In the genomic region with DNA sequence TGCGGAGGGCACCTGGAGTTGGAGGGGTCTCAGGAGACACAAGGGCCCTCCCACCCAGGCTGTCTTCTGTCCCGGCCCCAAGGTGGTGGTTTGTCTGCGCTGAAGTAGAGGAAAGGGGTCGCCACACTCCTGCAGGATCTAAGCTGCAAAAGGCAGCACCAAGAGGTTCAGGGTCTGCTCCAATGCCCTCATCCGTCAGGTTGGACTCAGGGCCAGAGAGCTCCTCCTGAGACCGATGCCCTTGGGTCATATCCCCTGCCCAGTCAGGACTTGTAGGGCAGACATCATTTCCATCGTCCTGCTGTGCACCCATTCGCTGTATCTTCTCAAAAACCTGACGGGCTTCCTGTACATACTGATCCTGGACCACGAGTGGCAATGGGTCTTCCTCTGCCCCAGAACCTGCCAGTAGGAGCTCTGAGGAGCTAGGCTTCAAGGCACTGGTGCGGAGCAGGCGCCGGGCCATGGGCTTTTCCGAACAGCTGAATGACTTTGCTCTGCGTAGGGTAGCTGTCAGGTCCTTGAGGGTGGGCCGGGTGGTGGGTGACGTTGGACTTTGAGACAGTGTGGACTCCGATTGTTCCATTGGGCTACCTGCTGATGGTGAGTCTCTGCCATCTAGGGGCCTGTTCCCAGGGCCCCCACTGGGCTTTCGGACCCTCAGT, we compare ENCODE assay signal across 9 mouse cellular contexts. TPM values are rescaled to one million over a fixed set of nuclear protein-coding genes. Genes with fewer than 3 reads are reported as not detected.
A peak's percentile ranks its signal among the peaks of the same experiment; 100 is the strongest.
DNase-seq lines count a peak whose midpoint lies in the region; ATAC-seq and TF ChIP-seq lines count a peak whose summit lies in the region.
"Had no signal": no experiment of that assay in that cellular context is flagged by ENCODE, and none has a peak within 500 bp of the region (broad histone marks: within the 10 kb centered on the region; RNA-seq: fewer than 3 reads in every experiment).

No protein-coding gene starts in this region.

- intact Hi-C loops in gastrocnemius, postnatal 36 days (cut with DNase I), result no loop called here

- 81% methylated on average over 19 of the region's 19 CpGs for WGBS in forebrain, embryonic 10.5 days
- 85% methylated on average over 19 of the region's 19 CpGs for WGBS in forebrain, postnatal 0 days
- WGBS in lung, embryonic 16.5 days, result 41% methylated on average over 19 of the region's 19 CpGs
- 70% methylated on average over 19 of the region's 19 CpGs for WGBS in liver, embryonic 13.5 days (ENCODE audit: insufficient replicate concordance)
- 57% methylated on average over 19 of the region's 19 CpGs for WGBS in stomach, embryonic 16.5 days

- H3K4me1 ChIP-seq in forebrain, embryonic 10.5 days, result peaks cover 84% of the 10 kb centered on the region
- 0 out of 2 replicates have a peak, but pooled peaks cover 9% of the 10 kb centered on the region for H3K4me1 ChIP-seq in forebrain, postnatal 0 days (ENCODE audit: insufficient read depth)
- peaks cover 67% of the 10 kb centered on the region for H3K4me1 ChIP-seq in lung, embryonic 16.5 days (replicated peaks; ENCODE audit: control insufficient read depth, insufficient read depth, low read length)
- H3K4me1 ChIP-seq in liver, embryonic 13.5 days (replicated peaks), result peaks cover 75% of the 10 kb centered on the region
- peaks cover 63% of the 10 kb centered on the region for H3K4me1 ChIP-seq in stomach, embryonic 16.5 days (ENCODE audit: control insufficient read depth, insufficient read depth, low read length)

- DNase-seq in forebrain, embryonic 10.5 days (ENCODE audit: extremely low spot score, low spot score), result no peak
- DNase-seq in forebrain, postnatal 0 days, result no peak
- DNase-seq in lung, postnatal 10 days, result no peak
- no peak for DNase-seq in liver, embryonic 13.5 days
- no peak for DNase-seq in gastrocnemius, postnatal 36 days
- no peak for DNase-seq in right cerebral cortex, adult 18-20 months

- no peak overlapping the region for H3K9ac ChIP-seq in forebrain, postnatal 0 days
- peak overlapping the region; percentile 98 for H3K9ac ChIP-seq in lung, embryonic 16.5 days (ENCODE audit: low read length)
- H3K9ac ChIP-seq in liver, embryonic 13.5 days, result no peak overlapping the region
- H3K9ac ChIP-seq in stomach, embryonic 16.5 days (ENCODE audit: low read length), result peak overlapping the region; percentile 96

- TF ChIP-seq CTCF in forebrain, postnatal 0 days (IDR thresholded peaks at IDR 0.05; ENCODE audit: low read depth), result no peak

- ATAC-seq in forebrain, postnatal 0 days, result no peak
- no peak for ATAC-seq in lung, embryonic 16.5 days (ENCODE audit: low read depth)
- no peak for ATAC-seq in liver, embryonic 13.5 days (ENCODE audit: low read depth)
- no peak for ATAC-seq in stomach, embryonic 16.5 days (ENCODE audit: insufficient read depth, low FRiP score)

- no peak overlapping the region for H3K4me2 ChIP-seq in forebrain, postnatal 0 days (ENCODE audit: low read depth)
- peak overlapping the region; percentile 96 for H3K4me2 ChIP-seq in lung, embryonic 16.5 days (ENCODE audit: low read depth, low read length)
- peak overlapping the region; percentile 78 for H3K4me2 ChIP-seq in liver, embryonic 13.5 days
- peak overlapping the region; percentile 88 for H3K4me2 ChIP-seq in stomach, embryonic 16.5 days (ENCODE audit: low read depth, low read length)

- H3K27me3 ChIP-seq in forebrain, embryonic 10.5 days (ENCODE audit: poor library complexity, severe bottlenecking), result peaks cover 34% of the 10 kb centered on the region
- no peaks in the 10 kb centered on the region; the same call in 1 of the 2 replicates for H3K27me3 ChIP-seq in forebrain, postnatal 0 days (ENCODE audit: insufficient read depth, low read length)
- H3K27me3 ChIP-seq in lung, embryonic 16.5 days (ENCODE audit: control insufficient read depth, insufficient read depth, low read depth, low read length), result no peaks in the 10 kb centered on the region
- peaks cover 95% of the 10 kb centered on the region for H3K27me3 ChIP-seq in liver, embryonic 13.5 days
- H3K27me3 ChIP-seq in stomach, embryonic 16.5 days (ENCODE audit: control insufficient read depth, insufficient read depth, low read length), result no peaks in the 10 kb centered on the region

- peak overlapping the region; percentile 84 for H3K4me3 ChIP-seq in forebrain, embryonic 10.5 days
- H3K4me3 ChIP-seq in forebrain, postnatal 0 days (ENCODE audit: low read depth, low read length), result no peak overlapping the region
- peak overlapping the region; percentile 86 for H3K4me3 ChIP-seq in lung, embryonic 16.5 days (ENCODE audit: low read length)
- peak overlapping the region; percentile 59 for H3K4me3 ChIP-seq in liver, embryonic 13.5 days (replicated peaks)
- H3K4me3 ChIP-seq in stomach, embryonic 16.5 days (replicated peaks; ENCODE audit: low read length), result peak overlapping the region; percentile 84

- peaks cover 49% of the 10 kb centered on the region for H3K36me3 ChIP-seq in forebrain, embryonic 10.5 days (replicated peaks)
- H3K36me3 ChIP-seq in forebrain, postnatal 0 days (ENCODE audit: insufficient read depth), result no peaks in the 10 kb centered on the region
- peaks cover 4% of the 10 kb centered on the region; the same call in 1 of the 2 replicates for H3K36me3 ChIP-seq in lung, embryonic 16.5 days (ENCODE audit: control insufficient read depth, insufficient read depth, low read length)
- no peaks in the 10 kb centered on the region for H3K36me3 ChIP-seq in liver, embryonic 13.5 days
- H3K36me3 ChIP-seq in stomach, embryonic 16.5 days (ENCODE audit: control insufficient read depth, insufficient read depth, low read length), result no peaks in the 10 kb centered on the region

- peak overlapping the region; percentile 98; the same call in 1 of the 2 replicates for H3K27ac ChIP-seq in forebrain, embryonic 10.5 days
- no peak overlapping the region for H3K27ac ChIP-seq in forebrain, postnatal 0 days (ENCODE audit: low read depth, low read length)
- H3K27ac ChIP-seq in lung, embryonic 16.5 days (ENCODE audit: low read length), result 0 out of 2 replicates have a peak overlapping the region, but pooled peaks have one; percentile 19
- H3K27ac ChIP-seq in liver, embryonic 13.5 days, result no peak overlapping the region
- no peak overlapping the region for H3K27ac ChIP-seq in stomach, embryonic 16.5 days (ENCODE audit: low read length)

- H3K9me3 ChIP-seq in forebrain, embryonic 10.5 days, result no peaks in the 10 kb centered on the region
- no peaks in the 10 kb centered on the region for H3K9me3 ChIP-seq in forebrain, postnatal 0 days (ENCODE audit: low read length)
- no peaks in the 10 kb centered on the region for H3K9me3 ChIP-seq in lung, embryonic 16.5 days (ENCODE audit: control insufficient read depth, low read length)
- no peaks in the 10 kb centered on the region for H3K9me3 ChIP-seq in liver, embryonic 13.5 days (replicated peaks)
- no peaks in the 10 kb centered on the region for H3K9me3 ChIP-seq in stomach, embryonic 16.5 days (replicated peaks; ENCODE audit: control insufficient read depth, low read length)

RNA-seq across cellular contexts. Expression of a gene that starts 2.1 kb away (rescaled TPM):
- 6.5 TPM in 2 replicates for polyA plus RNA-seq in forebrain, embryonic 10.5 days (2016; fragmentation: Nextera tagmentation; extraction: Ambion mirVana)
- total RNA-seq in forebrain, postnatal 0 days (2014; rRNA removed), result 47.9 and 52.7 TPM in 2 replicates
- 9.8 and 12.5 TPM in 2 replicates for polyA plus RNA-seq in forebrain, postnatal 0 days (2015; fragmentation: Nextera tagmentation; extraction: Ambion mirVana)
- 10.6 and 11.8 TPM in 2 replicates for polyA plus RNA-seq in lung, embryonic 16.5 days (2015; fragmentation: Nextera tagmentation; extraction: Ambion mirVana)
- polyA plus RNA-seq in liver, embryonic 13.5 days (2015; fragmentation: Nextera tagmentation; extraction: Ambion mirVana), result 0.53 and 0.83 TPM in 2 replicates
- 7.3 and 7.4 TPM in 2 replicates for polyA plus RNA-seq in stomach, embryonic 16.5 days (2015; fragmentation: Nextera tagmentation; extraction: Ambion mirVana)
- 10 to 100 TPM; 19.3 to 19.6 TPM for total RNA-seq in gastrocnemius, postnatal 36 days (2021)

RNA-seq across cellular contexts. Expression of a gene that starts 44.7 kb away (rescaled TPM):
- polyA plus RNA-seq in forebrain, embryonic 10.5 days (2016; fragmentation: Nextera tagmentation; extraction: Ambion mirVana), result 1.5 and 2.0 TPM in 2 replicates
- 1.2 and 2.3 TPM in 2 replicates for total RNA-seq in forebrain, postnatal 0 days (2014; rRNA removed)
- 3.1 and 3.8 TPM in 2 replicates for polyA plus RNA-seq in forebrain, postnatal 0 days (2015; fragmentation: Nextera tagmentation; extraction: Ambion mirVana)
- polyA plus RNA-seq in lung, embryonic 16.5 days (2015; fragmentation: Nextera tagmentation; extraction: Ambion mirVana), result 9.1 and 10.1 TPM in 2 replicates
- 2.7 and 3.2 TPM in 2 replicates for polyA plus RNA-seq in liver, embryonic 13.5 days (2015; fragmentation: Nextera tagmentation; extraction: Ambion mirVana)
- polyA plus RNA-seq in stomach, embryonic 16.5 days (2015; fragmentation: Nextera tagmentation; extraction: Ambion mirVana), result 7.9 and 8.6 TPM in 2 replicates
- total RNA-seq in gastrocnemius, postnatal 36 days (2021), result 1 to 10 TPM; 1.1 TPM
- total RNA-seq: common myeloid progenitor, adult 5-6 weeks had no signal

Comparison
In these comparisons a context has a peak if more than half of its experiments do, and no peak if none do; other contexts are left out.
1. H3K27ac ChIP-seq: peak in forebrain, embryonic 10.5 days (single experiment) and lung, embryonic 16.5 days (single experiment); none in forebrain, postnatal 0 days (single experiment), liver, embryonic 13.5 days (single experiment) and stomach, embryonic 16.5 days (single experiment).
2. H3K9ac ChIP-seq: peak in lung, embryonic 16.5 days (single experiment) and stomach, embryonic 16.5 days (single experiment); none in forebrain, postnatal 0 days (single experiment) and liver, embryonic 13.5 days (single experiment).